Mouse (Mus musculus) embryonic fibroblast, embryonic 13.5 days (primary cell): ENCODE measurements at regions not wholly inside any gene's neighbourhood (a gene's known extent, or its start where the extent isn't known, plus 50 kb on each side); places are given as distances from the start of the nearest gene placed in this dataset.

ENCODE experiments used
- CTCF ChIP-seq: IDR thresholded peaks from 2 replicates; pipeline ENCODE4 v1.5.1; 2011; ENCODE audit warnings: mild to moderate bottlenecking, control low read depth, low read length, moderate library complexity, borderline replicate concordance; ENCODE audit not compliant: insufficient read depth
- POLR2A ChIP-seq: IDR thresholded peaks from 2 replicates; pipeline ENCODE4 v1.6.1; 2011; ENCODE audit warnings: low read depth, mild to moderate bottlenecking, control low read depth, low read length, moderate library complexity

- TF ChIP-seq POLR2A (no peak), CTCF (no peak)
These were observed 631.1 kb upstream of the A1bg start for GRCm38 (mm10) chr15:61553908-61554307.
